Mouse (Mus musculus) intestine, postnatal 0 days (tissue): ENCODE results near the gene Fgfr2. TPM values are rescaled to one million over a fixed set of nuclear protein-coding genes. Genes with fewer than 3 reads are reported as not detected.

Source experiments
- ATAC-seq: fragments of 200-750 bp; cut with Nextera tagmentation; 2 replicates; pipeline ENCODE4 v1.8.0; 2017; ENCODE audit warnings: mild to moderate bottlenecking, moderate TSS enrichment, moderate library complexity
- H3K27ac ChIP-seq: fragments of 300-500 bp; sonication (generic); 2 replicates; pipeline ENCODE4 v1.5.1; 2014; ENCODE audit warnings: mild to moderate bottlenecking, low read depth, low read length, moderate library complexity
- H3K27me3 ChIP-seq: fragments of 300-500 bp; sonication (generic); replicated peaks from 2 replicates; pipeline ENCODE4 v1.6.1; 2014; ENCODE audit warnings: low read length, mixed read lengths; ENCODE audit not compliant: control insufficient read depth, insufficient read depth
- H3K36me3 ChIP-seq: fragments of 300-500 bp; sonication (generic); 2 replicates; pipeline ENCODE4 v1.6.1; 2014; ENCODE audit warnings: mild to moderate bottlenecking, moderate library complexity; ENCODE audit not compliant: control insufficient read depth, insufficient read depth
- H3K4me1 ChIP-seq: fragments of 300-500 bp; sonication (generic); replicated peaks from 2 replicates; pipeline ENCODE4 v1.6.1; 2014; ENCODE audit warnings: antibody characterized with exemption, low read length, mixed read lengths; ENCODE audit not compliant: control insufficient read depth, insufficient read depth
- H3K4me2 ChIP-seq: fragments of 300-500 bp; sonication (generic); replicated peaks from 2 replicates; pipeline ENCODE4 v1.6.1; 2014; ENCODE audit warnings: low read depth, mild to moderate bottlenecking, moderate library complexity
- H3K4me3 ChIP-seq: fragments of 300-500 bp; sonication (generic); 2 replicates; pipeline ENCODE4 v1.5.1; 2014; ENCODE audit warnings: low read depth, low read length
- H3K9ac ChIP-seq: fragments of 300-500 bp; sonication (generic); 2 replicates; pipeline ENCODE4 v1.6.1; 2014; ENCODE audit warnings: mild to moderate bottlenecking, low read depth, low read length
- H3K9me3 ChIP-seq: fragments of 300-500 bp; sonication (generic); 2 replicates; pipeline ENCODE4 v1.6.1; 2016; ENCODE audit warnings: mixed run types; ENCODE audit not compliant: control insufficient read depth
- CTCF ChIP-seq: sonication (generic); IDR thresholded peaks from 2 replicates; pipeline ENCODE4 v1.5.1; 2016; ENCODE audit warnings: low read depth, mild to moderate bottlenecking, control low read depth, antibody characterized with exemption, moderate library complexity
- WGBS: fragments of 180-500 bp; shearing (Covaris S2); extraction: QIAGEN DNeasy Blood & Tissue Kit; methylation state at CpG from one replicate; pipeline ENCODE4 v1.1.7; 2014; 5-methylcytosine and 5-hydroxymethylcytosine counted together
- polyA plus RNA-seq: library from polyadenylated mRNA; unstranded; fragments of >200 nt; fragmentation: Nextera tagmentation; extraction: Ambion mirVana; gene quantifications from 2 replicates; pipeline ENCODE4 v1.2.1, GENCODE M21; 2015

The Fgfr2 gene
- polyA plus RNA-seq, 1 experiment from 2014 or later, result 29.5 TPM

DNA sequence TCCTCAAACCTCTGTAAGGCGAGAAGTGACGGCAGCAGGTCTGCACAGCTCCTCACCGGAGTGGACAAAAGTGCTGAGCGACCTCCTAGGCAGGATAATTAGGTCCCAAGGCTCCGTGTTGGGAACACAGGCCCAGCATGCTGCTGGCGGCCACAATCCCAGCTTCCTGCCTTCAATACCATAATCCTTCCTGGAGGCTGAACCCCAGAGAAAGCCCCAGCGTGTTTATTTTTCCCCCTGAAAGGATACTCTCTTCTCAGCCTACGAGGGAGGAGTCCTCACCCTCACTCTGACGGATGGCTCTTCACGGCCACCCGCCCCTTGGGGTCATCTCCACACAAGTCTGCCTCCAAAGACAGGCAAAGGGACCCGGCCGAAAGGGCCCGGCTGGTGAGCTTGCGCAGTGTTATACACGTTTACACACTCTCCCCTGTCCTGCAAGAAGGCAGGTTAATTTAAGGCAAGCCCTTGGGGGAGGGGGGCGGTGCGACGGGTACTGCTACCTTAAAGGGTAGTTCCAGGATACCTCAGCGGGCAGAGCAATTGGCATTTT is 2859.3 kb downstream of the Fgfr2 start:
- 9% methylated on average over 20 of the region's 20 CpGs for WGBS
- Histone ChIP-seq H3K9me3 (no peaks in the 10 kb centered on the region), H3K4me3 (peak overlapping the region; percentile 65), H3K27ac (peak overlapping the region; percentile 28; the same call in 1 of the 2 replicates), H3K27me3 (no peaks in the 10 kb centered on the region), H3K4me1 (peaks cover 4% of the 10 kb centered on the region; the same call in 1 of the 2 replicates), H3K4me2 (peak overlapping the region; percentile 90), H3K9ac (peak overlapping the region; percentile 55), H3K36me3 (no peaks in the 10 kb centered on the region; the same call in 1 of the 2 replicates)
- ATAC-seq, result no peak
- no peak for TF ChIP-seq CTCF

DNA sequence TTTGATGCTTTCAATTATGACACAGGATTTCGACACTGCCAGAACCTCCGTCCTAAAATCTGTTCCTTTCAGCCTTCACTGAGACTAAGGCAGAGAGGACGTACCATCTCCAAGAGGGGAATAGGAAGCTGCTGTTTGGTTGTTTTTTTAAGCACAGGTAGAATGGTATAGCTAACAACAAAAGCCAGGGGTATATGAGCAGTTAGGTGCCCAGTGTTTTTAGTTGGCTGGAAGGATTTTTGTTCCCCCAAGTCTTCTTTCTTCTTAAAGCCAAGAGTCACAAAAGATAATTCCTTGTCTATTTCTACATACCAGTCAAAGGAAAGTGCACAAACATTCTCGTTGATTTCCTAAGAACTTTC is 2859.9 kb downstream of the Fgfr2 start:
- no peak for ATAC-seq
- Histone ChIP-seq H3K4me2 (peak overlapping the region; percentile 90), H3K9me3 (no peaks in the 10 kb centered on the region), H3K4me1 (peaks cover 9% of the 10 kb centered on the region; the same call in 1 of the 2 replicates), H3K27ac (peak overlapping the region; percentile 28; the same call in 1 of the 2 replicates), H3K9ac (no peak overlapping the region), H3K36me3 (no peaks in the 10 kb centered on the region; the same call in 1 of the 2 replicates), H3K27me3 (no peaks in the 10 kb centered on the region), H3K4me3 (peak overlapping the region; percentile 65)
- WGBS, result 36% methylated on average over 4 of the region's 4 CpGs
- TF ChIP-seq CTCF, result no peak

DNA sequence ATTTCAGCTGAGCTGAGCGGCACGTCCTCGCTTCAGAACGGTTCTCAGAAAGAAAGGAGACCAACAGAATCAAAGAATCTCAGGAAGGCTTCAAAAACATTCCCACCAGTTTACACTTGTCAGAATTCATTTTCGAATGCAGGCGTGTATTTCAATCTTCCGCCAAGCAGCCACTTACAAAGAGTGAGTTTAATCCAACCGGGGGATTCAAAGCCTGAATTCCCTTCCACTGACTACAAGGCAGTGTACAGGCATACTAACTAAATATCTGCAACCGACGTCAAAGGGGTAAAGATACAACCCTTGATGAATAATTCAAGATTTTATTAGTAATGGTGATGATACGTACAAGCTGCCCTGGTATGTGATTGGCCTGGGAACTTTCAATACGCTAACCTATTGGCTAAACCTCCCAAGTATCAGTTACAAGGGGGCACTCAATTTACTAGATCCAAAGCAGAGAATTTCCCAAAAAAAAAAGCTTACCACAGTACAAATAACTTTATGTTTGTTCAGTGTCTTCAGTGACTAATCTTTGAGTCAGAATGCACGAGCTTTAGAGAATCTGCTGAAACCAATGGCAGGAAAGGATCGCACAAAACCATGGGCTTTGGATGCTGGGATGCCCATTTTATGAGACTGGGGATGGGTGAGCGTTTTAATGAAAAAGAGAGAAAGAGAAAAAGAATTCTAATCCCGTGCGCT is 2860.5 kb downstream of the Fgfr2 start:
- peaks cover 9% of the 10 kb centered on the region; the same call in 1 of the 2 replicates for H3K4me1 ChIP-seq
- peak overlapping the region; percentile 17; the same call in 1 of the 2 replicates for H3K9ac ChIP-seq
- H3K36me3 ChIP-seq, result no peaks in the 10 kb centered on the region; the same call in 1 of the 2 replicates
- H3K4me2 ChIP-seq, result peak overlapping the region; percentile 90
- H3K27me3 ChIP-seq, result no peaks in the 10 kb centered on the region
- WGBS, result 46% methylated on average over 17 of the region's 17 CpGs
- no peak for ATAC-seq
- no peak for TF ChIP-seq CTCF
- H3K4me3 ChIP-seq, result peak overlapping the region; percentile 65
- H3K27ac ChIP-seq, result no peak overlapping the region
- H3K9me3 ChIP-seq, result no peaks in the 10 kb centered on the region

DNA sequence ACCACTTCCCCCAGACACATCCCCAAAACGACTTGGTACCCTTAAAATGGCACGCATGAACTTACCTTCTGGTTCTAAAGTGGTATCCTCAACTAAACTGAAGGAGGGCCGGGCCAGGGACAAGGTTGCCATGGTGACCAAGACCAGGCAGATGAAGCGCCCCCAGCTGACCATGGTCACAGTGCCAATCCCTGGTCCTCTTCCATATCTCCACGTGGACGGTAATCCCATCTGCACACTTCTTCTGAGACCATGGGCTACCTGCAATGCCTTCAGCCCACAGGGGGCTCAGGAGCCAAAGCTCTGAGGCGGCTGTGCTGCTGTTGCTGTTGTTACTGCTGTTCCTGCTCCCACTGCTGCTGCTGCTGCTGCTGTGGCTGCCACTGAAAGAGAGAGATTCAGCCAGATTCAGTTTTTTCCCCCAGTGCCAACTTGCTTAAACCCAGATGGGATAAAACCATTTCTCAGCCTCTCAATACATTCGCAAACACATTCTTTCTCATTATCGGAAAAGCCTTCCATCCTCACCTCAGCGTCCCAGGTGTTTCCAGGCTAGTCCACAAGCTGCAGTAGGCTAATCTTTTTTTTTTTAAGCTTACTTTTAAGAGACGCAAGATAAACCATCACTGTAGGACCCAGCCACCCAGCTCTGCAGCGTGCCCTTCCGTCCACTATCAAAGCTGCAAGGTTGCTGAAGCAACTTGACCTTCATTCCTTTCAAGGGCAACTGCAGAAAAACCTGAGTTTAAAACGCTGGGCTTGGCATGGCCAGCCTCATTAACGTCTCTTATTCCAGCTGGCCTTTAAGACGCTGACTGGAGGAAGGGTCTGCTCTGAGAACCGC is 2861.2 kb downstream of the Fgfr2 start:
- Histone ChIP-seq H3K4me2 (peak overlapping the region; percentile 90), H3K27ac (no peak overlapping the region)

DNA sequence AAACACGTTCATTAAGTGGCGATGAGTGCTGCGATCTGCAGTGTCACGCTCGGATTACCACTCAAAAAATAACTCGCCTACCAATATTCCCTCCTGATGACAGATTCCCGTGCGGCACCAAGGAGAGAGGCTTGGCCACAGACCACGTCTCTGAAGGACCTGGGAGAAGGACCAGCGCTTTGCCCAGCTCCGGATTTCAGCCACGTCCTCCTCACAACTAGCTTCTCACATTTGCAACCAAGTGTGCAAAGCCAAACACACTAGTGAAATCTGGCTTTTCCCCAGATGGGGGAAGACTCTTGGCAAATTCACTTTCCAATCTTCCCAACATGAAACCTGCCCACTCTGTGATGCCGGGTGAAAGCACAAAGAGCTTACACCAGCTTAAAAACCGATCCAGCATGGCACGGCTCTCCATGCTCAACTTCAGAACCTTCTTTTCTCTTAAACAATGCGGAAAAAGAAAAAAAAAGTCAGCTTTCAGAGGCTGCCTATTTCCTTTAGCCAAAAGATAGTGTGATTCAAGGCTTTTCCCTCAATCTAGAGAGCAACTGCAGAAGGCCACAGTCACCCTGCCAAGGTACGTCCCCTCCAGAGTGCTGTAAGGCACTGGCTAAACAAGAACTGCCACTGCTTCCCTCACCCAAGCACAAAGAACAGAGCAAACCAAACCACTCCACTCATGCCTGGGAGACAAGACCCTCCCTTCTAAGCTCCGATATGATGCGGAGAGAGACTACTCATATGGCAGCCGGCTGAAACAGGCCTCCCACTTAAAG is 2862.1 kb downstream of the Fgfr2 start:
- Histone ChIP-seq H3K4me2 (peak overlapping the region; percentile 90), H3K9me3 (no peaks in the 10 kb centered on the region), H3K36me3 (no peaks in the 10 kb centered on the region; the same call in 1 of the 2 replicates), H3K9ac (no peak overlapping the region), H3K4me3 (0 out of 2 replicates have a peak overlapping the region, but pooled peaks have one; percentile 5), H3K27me3 (no peaks in the 10 kb centered on the region), H3K4me1 (peaks cover 10% of the 10 kb centered on the region; the same call in 1 of the 2 replicates), H3K27ac (no peak overlapping the region)
- 62% methylated on average over 20 of the region's 20 CpGs for WGBS
- no peak for ATAC-seq
- no peak for TF ChIP-seq CTCF

More for the DNA sequence above, 2861.2 kb downstream of the Fgfr2 start:
- Histone ChIP-seq H3K4me3 (peak overlapping the region; percentile 65), H3K9me3 (no peaks in the 10 kb centered on the region), H3K36me3 (no peaks in the 10 kb centered on the region; the same call in 1 of the 2 replicates), H3K27me3 (no peaks in the 10 kb centered on the region), H3K9ac (no peak overlapping the region), H3K4me1 (peaks cover 9% of the 10 kb centered on the region; the same call in 1 of the 2 replicates)
- 50% methylated on average over 17 of the region's 17 CpGs for WGBS
- TF ChIP-seq CTCF, result 0 out of 2 replicates have a peak, but pooled peaks have one; percentile 6
- no peak for ATAC-seq
